Mouse (Mus musculus) CD4-positive helper T cell, adult 2 months (primary cell): ENCODE data around the gene Nomo1.

Source experiments
- DNase-seq: peaks from one replicate; pipeline ENCODE4 v3.0.0-alpha.2; 2012; ENCODE audit warnings: low read depth, missing footprints, low spot score

The Nomo1 gene

GRCm38 (mm10) chr7:46100563-46100962 is 67.1 kb downstream of the Nomo1 start, which contains the start of gene Kcnj11:
Kcnj11 (minus strand) TSS chr7:46100764.
- DNase-seq: peak; percentile 74

- DNase-seq: no peak
Observed at GRCm38 (mm10) chr7:46103075-46103591, 69.6 kb downstream of the Nomo1 start.

GRCm38 (mm10) chr7:46103771-46104170 is 70.3 kb downstream of the Nomo1 start:
- DNase-seq: no peak

- DNase-seq: no peak
Observed at GRCm38 (mm10) chr7:46104256-46104915, 70.9 kb downstream of the Nomo1 start.

- no peak for DNase-seq
Observed at GRCm38 (mm10) chr7:46105484-46105883, 72.0 kb downstream of the Nomo1 start.

- no peak for DNase-seq
Observed at GRCm38 (mm10) chr7:46110079-46110478, 76.6 kb downstream of the Nomo1 start.

GRCm38 (mm10) chr7:46111212-46111817 is 77.8 kb downstream of the Nomo1 start:
- DNase-seq: no peak

- DNase-seq: no peak
Observed at GRCm38 (mm10) chr7:46111938-46112337, 78.4 kb downstream of the Nomo1 start.

GRCm38 (mm10) chr7:46113435-46113834 is 79.9 kb downstream of the Nomo1 start:
- DNase-seq: no peak

- DNase-seq: no peak
Observed at GRCm38 (mm10) chr7:46116118-46116581, 82.7 kb downstream of the Nomo1 start.

- DNase-seq: no peak
Observed at GRCm38 (mm10) chr7:46117035-46117434, 83.5 kb downstream of the Nomo1 start.

GRCm38 (mm10) chr7:46122964-46123363 is 89.5 kb downstream of the Nomo1 start:
- DNase-seq: no peak

- DNase-seq: no peak
Observed at GRCm38 (mm10) chr7:46124460-46124859, 91.0 kb downstream of the Nomo1 start.

GRCm38 (mm10) chr7:46125340-46125739 is 91.8 kb downstream of the Nomo1 start:
- no peak for DNase-seq

GRCm38 (mm10) chr7:46128196-46128595 is 94.7 kb downstream of the Nomo1 start:
- DNase-seq: no peak

GRCm38 (mm10) chr7:46129463-46130179 is 96.1 kb downstream of the Nomo1 start:
- no peak for DNase-seq

GRCm38 (mm10) chr7:46130723-46131122 is 97.2 kb downstream of the Nomo1 start:
- DNase-seq: no peak

GRCm38 (mm10) chr7:46131266-46131665 is 97.8 kb downstream of the Nomo1 start:
- no peak for DNase-seq

GRCm38 (mm10) chr7:46131806-46132205 is 98.3 kb downstream of the Nomo1 start:
- DNase-seq: no peak

GRCm38 (mm10) chr7:46132229-46132628 is 98.7 kb downstream of the Nomo1 start:
- no peak for DNase-seq
